ENCODE assay signal across 8 mouse cellular contexts in the genomic region with DNA sequence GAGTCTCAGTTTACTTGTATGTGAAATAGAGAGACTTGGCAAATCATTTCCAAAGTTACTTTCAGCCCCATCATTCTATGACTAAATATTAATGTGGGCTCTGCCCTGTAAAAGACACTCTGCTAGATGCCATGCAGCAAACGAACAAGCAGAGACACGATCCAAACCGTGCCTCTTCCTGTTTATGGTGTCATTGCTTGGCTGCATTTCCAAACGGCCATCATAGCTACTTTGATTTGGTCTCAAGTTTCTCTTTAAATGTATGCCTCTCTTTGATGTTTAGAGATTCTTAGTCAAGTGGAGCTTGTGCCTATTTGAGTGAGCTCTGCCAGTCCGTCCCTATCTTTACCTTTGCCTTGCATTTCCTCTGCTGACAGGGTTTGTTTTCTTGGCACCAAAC.
DNase-seq lines count a peak whose midpoint lies in the region; ATAC-seq and TF ChIP-seq lines count a peak whose summit lies in the region.

No protein-coding gene starts in this region.

- H3K9me3 ChIP-seq in forebrain, embryonic 14.5 days (replicated peaks; ENCODE audit: control insufficient read depth, low read length): no peaks in the 10 kb centered on the region
- H3K9me3 ChIP-seq in forebrain, embryonic 10.5 days: no peaks in the 10 kb centered on the region
- H3K9me3 ChIP-seq in liver, postnatal 0 days (ENCODE audit: low read length): no peaks in the 10 kb centered on the region
- H3K9me3 ChIP-seq in liver, embryonic 11.5 days (ENCODE audit: control insufficient read depth, low read length): no peaks in the 10 kb centered on the region
- H3K9me3 ChIP-seq in midbrain, postnatal 0 days (ENCODE audit: low read length): no peaks in the 10 kb centered on the region

- H3K4me3 ChIP-seq in forebrain, embryonic 14.5 days (ENCODE audit: low read depth, low read length): no peak overlapping the region
- no peak overlapping the region for H3K4me3 ChIP-seq in forebrain, embryonic 10.5 days
- no peak overlapping the region for H3K4me3 ChIP-seq in liver, postnatal 0 days (ENCODE audit: low read depth, low read length)
- no peak overlapping the region for H3K4me3 ChIP-seq in liver, embryonic 11.5 days (ENCODE audit: low read depth, low read length)
- H3K4me3 ChIP-seq in midbrain, postnatal 0 days (ENCODE audit: low read depth, low read length): no peak overlapping the region

- no peak overlapping the region for H3K27ac ChIP-seq in forebrain, embryonic 14.5 days (ENCODE audit: low read depth, low read length)
- no peak overlapping the region for H3K27ac ChIP-seq in forebrain, embryonic 10.5 days
- peak overlapping the region; percentile 34; the same call in 1 of the 2 replicates for H3K27ac ChIP-seq in liver, postnatal 0 days (ENCODE audit: low read depth)
- no peak overlapping the region for H3K27ac ChIP-seq in liver, embryonic 11.5 days (ENCODE audit: low read depth, low read length)
- peak overlapping the region; percentile 47 for H3K27ac ChIP-seq in midbrain, postnatal 0 days (ENCODE audit: low read depth, low read length)

- peaks cover 14% of the 10 kb centered on the region for H3K4me1 ChIP-seq in forebrain, embryonic 14.5 days (ENCODE audit: control insufficient read depth, insufficient read depth, low read length)
- peaks cover 11% of the 10 kb centered on the region for H3K4me1 ChIP-seq in forebrain, embryonic 10.5 days
- H3K4me1 ChIP-seq in liver, postnatal 0 days (ENCODE audit: insufficient read depth): peaks cover 6% of the 10 kb centered on the region; the same call in 1 of the 2 replicates
- no peaks in the 10 kb centered on the region; the same call in 1 of the 2 replicates for H3K4me1 ChIP-seq in liver, embryonic 11.5 days (replicated peaks; ENCODE audit: control insufficient read depth, insufficient read depth, low read length)
- H3K4me1 ChIP-seq in midbrain, postnatal 0 days (ENCODE audit: insufficient read depth, low read length): no peaks in the 10 kb centered on the region

- peak; percentile 17; the same call in 1 of the 2 replicates for ATAC-seq in forebrain, embryonic 14.5 days
- no peak for ATAC-seq in liver, postnatal 0 days
- no peak for ATAC-seq in liver, embryonic 11.5 days (replicated peaks; ENCODE audit: low FRiP score)
- no peak for ATAC-seq in midbrain, postnatal 0 days (ENCODE audit: low FRiP score)

- H3K27me3 ChIP-seq in forebrain, embryonic 14.5 days (replicated peaks; ENCODE audit: control insufficient read depth, insufficient read depth, low read length): no peaks in the 10 kb centered on the region
- no peaks in the 10 kb centered on the region for H3K27me3 ChIP-seq in forebrain, embryonic 10.5 days (ENCODE audit: poor library complexity, severe bottlenecking)
- no peaks in the 10 kb centered on the region for H3K27me3 ChIP-seq in liver, postnatal 0 days (ENCODE audit: insufficient read depth, low read length)
- no peaks in the 10 kb centered on the region for H3K27me3 ChIP-seq in liver, embryonic 11.5 days (replicated peaks; ENCODE audit: control insufficient read depth, insufficient read depth, low read length)
- no peaks in the 10 kb centered on the region for H3K27me3 ChIP-seq in midbrain, postnatal 0 days (ENCODE audit: insufficient read depth, low read length)

- TF ChIP-seq CTCF in liver, postnatal 0 days (IDR thresholded peaks at IDR 0.05; ENCODE audit: low read depth): no peak
- TF ChIP-seq CTCF in midbrain, postnatal 0 days (IDR thresholded peaks at IDR 0.05): no peak

- TF ChIP-seq EP300 in liver, postnatal 0 days (IDR thresholded peaks at IDR 0.05; ENCODE audit: low read depth): no peak

- DNase-seq in forebrain, embryonic 14.5 days (ENCODE audit: low spot score): peak; percentile 20
- DNase-seq in forebrain, embryonic 10.5 days (ENCODE audit: extremely low spot score, low spot score): no peak
- DNase-seq in liver, postnatal 0 days: no peak
- DNase-seq in liver, embryonic 11.5 days (ENCODE audit: low spot score): no peak
- DNase-seq in induced T-regulatory cell, adult 2 months (ENCODE audit: low read depth): peak; percentile 44
- DNase-seq in midbrain, postnatal 0 days (ENCODE audit: low spot score): no peak
- DNase-seq in adrenal gland, adult 2 months: no peak
- no peak for DNase-seq in spleen, postnatal 4 days (ENCODE audit: low spot score in 2 of 2)

- peak overlapping the region; percentile 18; the same call in 1 of the 2 replicates for H3K4me2 ChIP-seq in forebrain, embryonic 14.5 days (ENCODE audit: low read length)
- H3K4me2 ChIP-seq in liver, postnatal 0 days (ENCODE audit: low read depth, low read length): peak overlapping the region; percentile 22; the same call in 1 of the 2 replicates
- H3K4me2 ChIP-seq in liver, embryonic 11.5 days: no peak overlapping the region
- H3K4me2 ChIP-seq in midbrain, postnatal 0 days (ENCODE audit: low read depth, low read length, poor library complexity, severe bottlenecking): no peak overlapping the region

- H3K36me3 ChIP-seq in forebrain, embryonic 14.5 days (ENCODE audit: control insufficient read depth, insufficient read depth, low read length): no peaks in the 10 kb centered on the region
- H3K36me3 ChIP-seq in forebrain, embryonic 10.5 days (replicated peaks): no peaks in the 10 kb centered on the region
- H3K36me3 ChIP-seq in liver, postnatal 0 days (replicated peaks; ENCODE audit: insufficient read depth, low read length): no peaks in the 10 kb centered on the region
- H3K36me3 ChIP-seq in liver, embryonic 11.5 days (ENCODE audit: control insufficient read depth, insufficient read depth, low read length): no peaks in the 10 kb centered on the region
- no peaks in the 10 kb centered on the region for H3K36me3 ChIP-seq in midbrain, postnatal 0 days (ENCODE audit: insufficient read depth, low read length)

- H3K9ac ChIP-seq in forebrain, embryonic 14.5 days (ENCODE audit: low read length): no peak overlapping the region
- H3K9ac ChIP-seq in liver, postnatal 0 days (replicated peaks): no peak overlapping the region
- H3K9ac ChIP-seq in liver, embryonic 11.5 days (ENCODE audit: low read depth, low read length): no peak overlapping the region
- no peak overlapping the region for H3K9ac ChIP-seq in midbrain, postnatal 0 days (replicated peaks; ENCODE audit: low read length, poor library complexity, severe bottlenecking)

- WGBS in forebrain, embryonic 14.5 days: 46% methylated on average over 5 of the region's 5 CpGs
- WGBS in forebrain, embryonic 10.5 days: 80% methylated on average over 5 of the region's 5 CpGs
- WGBS in liver, postnatal 0 days (ENCODE audit: insufficient replicate concordance): 52% methylated on average over 5 of the region's 5 CpGs
- 58% methylated on average over 5 of the region's 5 CpGs for WGBS in liver, embryonic 11.5 days
- whole genome bisulfite sequencing in midbrain, postnatal 0 days: 59% methylated on average over 5 of the region's 5 CpGs

Comparison
In these comparisons a context has a peak if more than half of its experiments do, and no peak if none do; other contexts are left out.
1. DNase-seq: peak in forebrain, embryonic 14.5 days (single experiment) and induced T-regulatory cell, adult 2 months (single experiment); none in forebrain, embryonic 10.5 days (single experiment), liver, postnatal 0 days (single experiment), liver, embryonic 11.5 days (single experiment), midbrain, postnatal 0 days (single experiment), adrenal gland, adult 2 months (single experiment) and spleen, postnatal 4 days (0 of 2).
2. H3K27ac ChIP-seq: peak in liver, postnatal 0 days (single experiment) and midbrain, postnatal 0 days (single experiment); none in forebrain, embryonic 14.5 days (single experiment), forebrain, embryonic 10.5 days (single experiment) and liver, embryonic 11.5 days (single experiment).
3. H3K4me2 ChIP-seq: peak in forebrain, embryonic 14.5 days (single experiment) and liver, postnatal 0 days (single experiment); none in liver, embryonic 11.5 days (single experiment) and midbrain, postnatal 0 days (single experiment).